Mouse (Mus musculus) ES-E14 (cell line): ENCODE results near the gene Cbx4.

Experiments used
- CHD2 ChIP-seq: IDR thresholded peaks from 2 replicates; pipeline ENCODE4 v1.6.1; 2014; ENCODE audit warnings: mild to moderate bottlenecking, low read depth, low read length, inconsistent platforms
- HCFC1 ChIP-seq: IDR thresholded peaks from 2 replicates; pipeline ENCODE4 v1.6.1; 2012; ENCODE audit warnings: low read length, inconsistent platforms, borderline replicate concordance; ENCODE audit not compliant: insufficient read depth
- ZC3H11A ChIP-seq: IDR thresholded peaks from 2 replicates; pipeline ENCODE4 v1.6.1; 2012; ENCODE audit warnings: low read depth, mild to moderate bottlenecking, inconsistent platforms, low read length, borderline replicate concordance

- TF ChIP-seq CHD2, result no peak
- TF ChIP-seq ZC3H11A, result no peak
- no peak for TF ChIP-seq HCFC1
Observed at GRCm38 (mm10) chr11:119109415-119110071, 23.5 kb upstream of the Cbx4 start.
